Mouse (Mus musculus): ENCODE data around the gene Sema4a. TPM values are rescaled to one million over a fixed set of nuclear protein-coding genes. Genes with fewer than 3 reads are reported as not detected.
A peak's percentile ranks its signal among the peaks of the same experiment; 100 is the strongest.

The Sema4a gene
- total and polyA plus RNA-seq, 3 experiments, result 33.5 to 45.3 TPM; not detected in 1

GRCm38 (mm10) chr3:88473571-88473970 lies 12.6 kb upstream of the Sema4a start:
- TF ChIP-seq CTCF (IDR thresholded peaks at IDR 0.05 in 2 of 3, conservative IDR thresholded peaks at IDR 0.05 in 1 of 3; ENCODE audit: control insufficient read depth in 1 of 3, insufficient read depth in 1 of 3, low read depth in 2 of 3, low read length in 3 of 3, poor library complexity in 1 of 3, severe bottlenecking in 1 of 3) (no peak), CHD2 (IDR thresholded peaks at IDR 0.05; ENCODE audit: low read length) (no peak), ZMIZ1 (IDR thresholded peaks at IDR 0.05; ENCODE audit: low read depth, low read length) (no peak), TCF12 (IDR thresholded peaks at IDR 0.05; ENCODE audit: low read depth, low read length) (no peak), RAD21 (IDR thresholded peaks at IDR 0.05; ENCODE audit: low read depth, low read length) (no peak), JUND (IDR thresholded peaks at IDR 0.05; ENCODE audit: low read depth, low read length) (no peak), BHLHE40 (IDR thresholded peaks at IDR 0.05; ENCODE audit: borderline replicate concordance, low read depth, low read length) (peak; percentile 39; the same call in 1 of the 2 replicates)
- Histone ChIP-seq H3K27me3 (ENCODE audit: control insufficient read depth in 1 of 2, insufficient read depth in 2 of 2, low read length in 2 of 2) (no peaks in the 10 kb centered on the region), H3K9me3 (replicated peaks; ENCODE audit: insufficient read depth, low read length) (no peaks in the 10 kb centered on the region), H3K27ac (ENCODE audit: control insufficient read depth, low read depth, low read length) (no peak overlapping the region), H3K4me3 (ENCODE audit: control insufficient read depth in 1 of 2, insufficient read depth in 1 of 2, low read depth in 2 of 2, low read length in 2 of 2) (no peak overlapping the region), H3K4me1 (ENCODE audit: control insufficient read depth in 1 of 2, insufficient read depth in 2 of 2, low read length in 2 of 2) (peaks cover 0 to 6% of the 10 kb centered on the region in 2 experiments; a peak in 2 of 4 replicates), H3K36me3 (ENCODE audit: control insufficient read depth in 1 of 2, insufficient read depth in 2 of 2, low read length in 2 of 2) (no peaks in the 10 kb centered on the region), H3K9ac (ENCODE audit: control insufficient read depth, low read depth, low read length, poor library complexity, severe bottlenecking) (no peak overlapping the region), H3K79me2 (ENCODE audit: control insufficient read depth, insufficient read depth, low read length, poor library complexity) (no peaks in the 10 kb centered on the region)
- no peak for DNase-seq (ENCODE audit: low read depth, low spot score)

GRCm38 (mm10) chr3:88473020-88473419 lies 12.0 kb upstream of the Sema4a start:
- Histone ChIP-seq H3K4me3 (ENCODE audit: control insufficient read depth in 1 of 2, insufficient read depth in 1 of 2, low read depth in 2 of 2, low read length in 2 of 2) (no peak overlapping the region), H3K79me2 (ENCODE audit: control insufficient read depth, insufficient read depth, low read length, poor library complexity) (no peaks in the 10 kb centered on the region), H3K27ac (ENCODE audit: control insufficient read depth, low read depth, low read length) (no peak overlapping the region), H3K9me3 (replicated peaks; ENCODE audit: insufficient read depth, low read length) (no peaks in the 10 kb centered on the region), H3K36me3 (ENCODE audit: control insufficient read depth in 1 of 2, insufficient read depth in 2 of 2, low read length in 2 of 2) (no peaks in the 10 kb centered on the region), H3K9ac (ENCODE audit: control insufficient read depth, low read depth, low read length, poor library complexity, severe bottlenecking) (no peak overlapping the region), H3K27me3 (ENCODE audit: control insufficient read depth in 1 of 2, insufficient read depth in 2 of 2, low read length in 2 of 2) (no peaks in the 10 kb centered on the region), H3K4me1 (ENCODE audit: control insufficient read depth in 1 of 2, insufficient read depth in 2 of 2, low read length in 2 of 2) (peaks cover 0 to 8% of the 10 kb centered on the region in 2 experiments; a peak in 2 of 4 replicates)
- TF ChIP-seq RAD21 (IDR thresholded peaks at IDR 0.05; ENCODE audit: low read depth, low read length), result no peak
- TF ChIP-seq POLR2AphosphoS5 (IDR thresholded peaks at IDR 0.05; ENCODE audit: borderline replicate concordance, low read depth, low read length), result no peak
- TF ChIP-seq USF2 (IDR thresholded peaks at IDR 0.05; ENCODE audit: borderline replicate concordance in 1 of 2, insufficient read depth in 1 of 2, low read depth in 1 of 2, low read length in 2 of 2), result no peak
- no peak for TF ChIP-seq UBTF (IDR thresholded peaks at IDR 0.05; ENCODE audit: borderline replicate concordance, insufficient read depth, low read depth, low read length)
- no peak for TF ChIP-seq E2F4 (IDR thresholded peaks at IDR 0.05; ENCODE audit: borderline replicate concordance, low read depth, low read length)
- TF ChIP-seq HCFC1 (IDR thresholded peaks at IDR 0.05; ENCODE audit: low read depth, low read length), result no peak
- TF ChIP-seq ZNF384 (IDR thresholded peaks at IDR 0.05; ENCODE audit: low read depth, low read length), result no peak
- TF ChIP-seq EP300 (IDR thresholded peaks at IDR 0.05; ENCODE audit: low read depth in 1 of 2, low read length in 2 of 2), result no peak
- no peak for TF ChIP-seq ZC3H11A (IDR thresholded peaks at IDR 0.05; ENCODE audit: low read depth, low read length)
- TF ChIP-seq GABPA (IDR thresholded peaks at IDR 0.05; ENCODE audit: low read depth, low read length), result no peak
- TF ChIP-seq MAZ (IDR thresholded peaks at IDR 0.05; ENCODE audit: low read depth, low read length), result no peak
- no peak for DNase-seq (ENCODE audit: low read depth, low spot score)

All from MEL (cell line).